Mouse (Mus musculus) ES-Bruce4 (cell line): Measurements from ENCODE around the gene Il17d.

Source experiments
- CTCF ChIP-seq: IDR thresholded peaks from one replicate; pipeline ENCODE4 v1.8.1; 2011; ENCODE audit warnings: low read depth, low read length
- EP300 ChIP-seq: IDR thresholded peaks from 2 replicates; pipeline ENCODE4 v1.6.1; 2011; ENCODE audit warnings: low read depth, low read length; ENCODE audit not compliant: insufficient read depth
- POLR2A ChIP-seq: IDR thresholded peaks from one replicate; pipeline ENCODE4 v1.8.1; 2011; ENCODE audit warnings: low read length; ENCODE audit not compliant: insufficient read depth

- TF ChIP-seq EP300 (peak; percentile 52; the same call in 1 of the 2 replicates), POLR2A (peak; percentile 97), CTCF (no peak)
Measured at GRCm38 (mm10) chr14:57571155-57572133, 46.9 kb downstream of the Il17d start, which contains the start of gene Eef1akmt1.
